Mouse (Mus musculus) bone marrow macrophage, adult 2 months (primary cell): ENCODE data around the gene Fdxacb1.

Experiments used
- CTCF ChIP-seq: IDR thresholded peaks from 2 replicates; pipeline ENCODE4 v1.5.1; 2012; ENCODE audit warnings: low read depth, mild to moderate bottlenecking, low read length, moderate library complexity
- POLR2A ChIP-seq: IDR thresholded peaks from 2 replicates; pipeline ENCODE4 v1.6.1; 2012; ENCODE audit warnings: mild to moderate bottlenecking, low read depth, low read length, borderline replicate concordance

DNA sequence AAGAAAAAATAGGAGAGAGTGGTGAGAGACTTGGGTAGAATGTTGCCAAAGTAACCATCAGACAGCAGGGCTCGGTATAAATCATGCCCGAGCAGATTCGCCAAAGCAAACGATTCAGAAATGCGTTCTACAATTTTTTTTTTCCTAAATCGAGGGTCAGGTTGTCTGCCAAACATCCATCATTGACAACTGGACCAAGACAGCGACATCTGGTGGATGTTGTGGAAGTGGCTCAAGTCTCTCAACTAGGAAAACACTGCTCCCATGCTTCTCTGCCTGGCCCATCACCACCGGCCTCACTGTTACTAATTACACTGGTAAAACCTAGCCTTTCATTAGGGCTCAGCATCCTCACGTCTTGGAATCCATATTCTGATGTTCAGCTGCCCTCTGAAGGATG, 33.0 kb upstream of the Fdxacb1 start:
- no peak for TF ChIP-seq CTCF
- TF ChIP-seq POLR2A = no peak
